Mouse (Mus musculus): ENCODE measurements around the gene Mycl. TPM values are rescaled to one million over a fixed set of nuclear protein-coding genes. Genes with fewer than 3 reads are reported as not detected.
"Not testable (repeated sequence)": the region's sequence is repeated elsewhere in the genome, so short reads cannot be mapped to it uniquely, and the experiment has no call there.

Gene Mycl
- total RNA-seq, 2 experiments from 2014 or later, result 33.9 to 37.8 TPM

- no peak for DNase-seq (ENCODE audit: extremely low spot score in 1 of 2, low spot score in 1 of 2)
Measured at GRCm38 (mm10) chr4:122979826-122980225, 15.6 kb upstream of the Mycl start.

DNA sequence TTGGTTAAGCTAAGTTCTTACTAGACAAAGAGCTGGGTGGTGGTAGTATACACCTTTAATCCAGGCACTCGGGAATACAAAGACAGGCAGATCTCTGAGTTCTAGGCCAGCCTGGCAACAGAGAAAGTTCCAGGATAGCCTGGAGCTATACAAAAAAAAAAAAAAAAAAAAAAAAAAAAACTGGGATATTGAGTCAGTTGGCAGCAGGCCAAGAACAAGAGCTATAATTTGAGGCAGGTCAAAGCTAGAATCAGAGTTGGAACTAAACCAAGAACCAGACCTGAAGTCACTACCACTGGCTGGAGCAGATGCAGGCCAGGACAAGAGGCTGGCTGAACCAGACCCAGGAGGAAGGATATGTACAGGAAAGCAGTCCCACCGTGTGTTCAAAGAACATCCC lies 14.8 kb upstream of the Mycl start:
- DNase-seq (ENCODE audit: extremely low spot score in 1 of 2, low spot score in 1 of 2), result no peak

DNA sequence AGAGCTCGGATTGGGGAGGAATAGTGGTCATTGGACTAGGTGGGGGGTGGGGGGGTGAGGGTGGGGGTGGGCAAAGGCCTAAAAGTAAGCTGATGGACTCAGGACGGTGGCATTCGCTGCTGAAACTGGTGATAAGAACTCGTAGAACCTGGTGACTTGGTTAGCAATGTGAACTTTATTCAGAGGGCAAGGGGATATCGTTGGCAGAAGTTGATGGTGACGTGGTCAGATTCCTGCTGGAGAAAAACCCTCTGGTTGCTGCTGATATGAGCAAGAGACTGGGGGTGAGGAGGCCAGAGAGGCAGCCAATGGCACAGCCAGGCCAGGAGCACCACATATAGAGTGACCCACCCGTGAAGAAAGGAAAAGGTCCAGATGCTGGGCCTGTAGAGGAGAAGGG lies 14.2 kb upstream of the Mycl start:
- no peak for DNase-seq (ENCODE audit: extremely low spot score in 1 of 2, low spot score in 1 of 2)

DNA sequence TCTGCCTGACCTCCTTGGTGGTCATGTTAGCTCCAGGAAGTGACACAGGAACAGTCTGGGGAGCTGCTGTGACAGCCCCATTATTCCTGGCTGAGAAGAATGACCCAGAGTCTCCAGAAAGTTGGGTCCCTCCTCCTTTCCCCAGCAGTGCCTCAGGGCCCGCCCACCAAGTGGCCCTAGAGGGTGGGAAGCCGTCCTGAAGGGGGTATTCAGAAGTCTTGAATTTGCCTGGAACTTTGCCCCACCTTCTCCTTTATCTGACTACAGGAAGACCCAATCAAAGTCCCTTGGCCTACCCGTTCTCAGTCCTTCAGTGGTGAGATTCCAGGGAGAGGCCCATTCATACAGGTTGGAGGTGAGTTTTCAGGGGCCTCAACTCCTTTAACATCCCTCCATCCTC lies 13.5 kb upstream of the Mycl start:
- no peak for DNase-seq (ENCODE audit: extremely low spot score in 1 of 2, low spot score in 1 of 2)

- no peak for DNase-seq (ENCODE audit: extremely low spot score in 1 of 2, low spot score in 1 of 2)
Measured at GRCm38 (mm10) chr4:122982537-122982936, 12.9 kb upstream of the Mycl start.

DNA sequence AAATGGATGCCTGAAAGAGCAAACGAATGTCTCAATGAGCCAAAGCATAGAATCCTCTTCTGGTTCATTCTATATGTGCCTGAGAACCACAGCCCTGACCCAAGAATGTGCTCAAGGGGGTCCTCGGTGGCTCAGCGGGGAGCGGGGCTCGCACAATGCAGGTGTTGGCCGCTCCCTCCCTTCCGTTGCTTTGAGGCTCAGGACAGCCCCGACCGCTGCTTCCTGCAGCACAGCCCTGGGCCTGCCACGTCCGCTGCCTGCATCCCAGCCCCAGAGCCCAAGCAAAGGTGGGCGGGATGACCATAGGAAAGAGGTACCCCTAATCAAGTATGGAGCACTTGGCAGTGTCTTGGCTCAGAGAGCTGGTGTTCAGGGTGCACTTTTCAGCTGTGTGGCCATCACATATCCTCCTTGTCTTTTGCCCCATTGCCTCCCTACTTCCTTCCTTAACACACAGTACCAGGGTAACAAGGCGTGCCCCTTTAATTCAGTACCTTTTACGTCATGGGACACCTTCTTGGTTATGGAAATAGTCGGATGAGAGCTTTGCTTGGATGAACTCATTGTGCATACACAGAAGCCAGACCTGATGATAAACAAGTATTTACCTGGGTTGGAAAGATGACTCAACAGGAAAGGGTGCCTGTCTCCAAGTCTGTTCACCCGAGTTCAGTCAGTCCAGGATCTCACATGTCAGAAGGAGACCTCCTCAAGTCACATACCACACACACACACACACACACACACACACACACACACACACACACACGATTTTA lies 11.8 kb upstream of the Mycl start:
- no peak for DNase-seq (ENCODE audit: extremely low spot score in 1 of 2, low spot score in 1 of 2)

DNA sequence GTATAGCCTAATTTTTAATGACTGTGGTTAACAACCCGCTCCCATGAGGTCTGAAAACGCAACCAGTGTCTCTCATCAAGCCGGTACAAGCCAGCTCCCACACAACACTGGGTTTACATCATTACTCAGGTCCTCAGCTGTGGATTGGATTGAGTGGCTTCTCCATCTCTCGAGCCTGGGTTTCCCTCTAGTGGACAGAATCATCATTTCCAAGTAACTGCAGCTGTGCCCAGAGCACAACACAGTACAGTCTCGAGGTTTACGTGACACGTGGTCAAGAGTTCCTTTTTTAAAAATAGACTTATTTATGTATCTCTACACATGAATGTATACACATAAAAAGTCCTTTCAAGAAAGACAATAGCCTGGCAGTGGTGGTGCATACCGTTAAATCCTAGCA lies 10.3 kb upstream of the Mycl start:
- DNase-seq (ENCODE audit: extremely low spot score in 1 of 2, low spot score in 1 of 2), result peak in 1 of 2 experiments; percentile 51

DNA sequence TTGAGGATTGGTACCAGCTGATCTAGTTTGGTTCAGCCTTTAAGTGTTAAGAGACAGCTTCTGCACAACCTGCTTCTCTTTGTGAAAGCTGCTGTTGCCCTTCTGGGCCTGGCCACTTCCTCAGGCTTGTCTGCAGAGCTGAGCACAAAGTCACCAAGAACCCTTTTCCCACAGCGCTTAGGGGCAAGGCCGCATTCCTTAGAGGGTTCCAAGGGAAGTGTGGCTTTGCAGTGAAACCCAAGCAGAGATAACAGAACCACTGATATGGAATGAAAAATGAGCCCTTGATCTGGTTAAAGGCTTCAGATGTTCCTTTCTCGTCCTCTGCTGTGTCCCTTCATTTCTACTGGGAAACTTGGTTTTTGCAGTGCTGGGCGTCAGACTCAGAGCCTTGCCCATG lies 8.0 kb upstream of the Mycl start:
- no peak for DNase-seq (ENCODE audit: extremely low spot score in 1 of 2, low spot score in 1 of 2)

DNA sequence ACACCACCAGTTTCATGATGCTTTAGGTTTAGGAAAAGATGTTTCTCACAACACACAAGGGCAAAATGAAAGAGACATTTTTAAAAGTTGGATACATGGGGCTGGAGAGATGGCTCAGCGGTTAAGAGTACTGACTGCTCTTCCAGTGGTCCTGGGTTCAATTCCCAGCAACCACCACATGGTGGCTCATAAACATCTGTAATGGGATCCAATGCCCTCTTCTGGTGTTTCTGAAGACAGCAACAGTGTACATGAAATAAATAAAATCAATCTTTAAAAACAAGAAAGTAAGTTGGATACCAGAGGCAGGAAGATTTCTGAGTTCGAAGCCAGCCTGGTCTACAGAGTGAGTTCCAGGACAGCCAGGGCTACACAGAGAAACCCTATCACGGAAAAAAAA lies 7.4 kb upstream of the Mycl start:
- not testable (repeated sequence) for DNase-seq (ENCODE audit: extremely low spot score in 1 of 2, low spot score in 1 of 2)

- no peak for DNase-seq (ENCODE audit: extremely low spot score in 1 of 2, low spot score in 1 of 2)
Measured at GRCm38 (mm10) chr4:122991177-122991576, 4.3 kb upstream of the Mycl start.

DNA sequence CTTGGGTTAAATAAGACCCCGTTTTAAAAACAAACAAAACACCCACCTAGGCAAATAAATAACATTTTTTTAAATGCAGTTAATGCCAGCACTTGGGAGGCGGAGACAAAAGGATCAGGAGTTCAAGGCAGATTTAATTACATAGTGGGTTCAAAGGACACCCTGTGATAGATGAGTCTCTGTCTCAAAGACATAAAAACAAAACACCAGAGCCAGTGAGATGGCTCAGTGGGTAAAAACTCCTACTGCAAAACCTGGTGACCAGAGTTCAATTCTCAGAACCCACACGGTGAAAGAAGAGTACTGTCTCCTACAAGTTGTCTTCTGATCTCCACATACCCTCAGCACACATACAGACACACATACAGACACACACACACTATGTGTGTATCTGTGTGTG lies 3.2 kb upstream of the Mycl start:
- DNase-seq (ENCODE audit: extremely low spot score in 1 of 2, low spot score in 1 of 2), result no peak

DNA sequence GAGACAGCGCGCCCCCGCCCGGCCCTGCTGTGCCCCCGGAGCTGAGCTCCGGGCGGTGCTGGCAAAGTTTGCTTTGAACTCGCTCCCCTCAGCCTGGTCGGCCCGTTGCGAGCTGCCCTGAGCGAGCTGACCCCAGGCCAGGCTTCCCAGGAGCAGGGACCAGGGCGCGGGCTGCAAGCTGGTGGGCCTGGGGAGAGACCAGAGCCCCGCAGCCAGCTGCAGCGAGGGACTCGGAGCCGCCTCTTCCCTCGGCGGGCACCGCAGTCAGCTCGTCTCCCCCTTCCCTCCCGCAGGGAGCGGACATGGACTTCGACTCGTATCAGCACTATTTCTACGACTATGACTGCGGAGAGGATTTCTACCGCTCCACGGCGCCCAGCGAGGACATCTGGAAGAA lies 767 bp downstream of the Mycl start:
- no peak for DNase-seq (ENCODE audit: extremely low spot score in 1 of 2, low spot score in 1 of 2)

DNA sequence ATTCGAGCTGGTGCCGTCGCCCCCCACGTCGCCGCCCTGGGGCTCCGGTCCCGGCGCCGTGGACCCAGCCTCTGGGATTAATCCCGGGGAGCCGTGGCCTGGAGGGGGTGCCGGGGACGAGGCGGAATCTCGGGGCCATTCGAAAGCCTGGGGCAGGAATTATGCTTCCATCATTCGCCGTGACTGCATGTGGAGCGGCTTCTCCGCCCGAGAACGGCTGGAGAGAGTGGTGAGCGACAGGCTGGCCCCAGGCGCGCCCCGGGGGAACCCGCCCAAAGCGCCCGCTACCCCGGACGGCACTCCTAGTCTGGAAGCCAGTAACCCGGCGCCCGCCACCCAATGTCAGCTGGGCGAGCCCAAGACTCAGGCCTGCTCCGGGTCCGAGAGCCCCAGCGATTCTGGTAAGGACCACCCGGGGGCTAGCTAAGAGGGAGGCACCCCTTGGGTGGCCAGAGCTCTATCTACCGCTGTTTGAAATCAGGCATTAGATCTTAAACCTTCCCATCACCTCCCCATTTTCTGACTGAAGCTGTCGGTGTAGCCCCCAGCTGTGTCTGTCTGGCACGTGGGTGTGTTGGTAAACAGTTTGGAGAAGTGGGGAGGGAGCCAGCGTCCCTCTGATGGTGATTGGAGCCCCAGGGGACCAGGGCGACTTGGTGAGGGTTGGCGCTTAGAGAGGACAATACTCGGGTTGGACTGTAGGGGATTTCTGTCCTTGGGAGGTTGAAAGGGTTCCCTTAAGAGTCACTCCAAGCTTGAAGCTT lies 1.3 kb downstream of the Mycl start:
- DNase-seq (ENCODE audit: extremely low spot score in 1 of 2, low spot score in 1 of 2), result peak; percentile 33 to 40

DNA sequence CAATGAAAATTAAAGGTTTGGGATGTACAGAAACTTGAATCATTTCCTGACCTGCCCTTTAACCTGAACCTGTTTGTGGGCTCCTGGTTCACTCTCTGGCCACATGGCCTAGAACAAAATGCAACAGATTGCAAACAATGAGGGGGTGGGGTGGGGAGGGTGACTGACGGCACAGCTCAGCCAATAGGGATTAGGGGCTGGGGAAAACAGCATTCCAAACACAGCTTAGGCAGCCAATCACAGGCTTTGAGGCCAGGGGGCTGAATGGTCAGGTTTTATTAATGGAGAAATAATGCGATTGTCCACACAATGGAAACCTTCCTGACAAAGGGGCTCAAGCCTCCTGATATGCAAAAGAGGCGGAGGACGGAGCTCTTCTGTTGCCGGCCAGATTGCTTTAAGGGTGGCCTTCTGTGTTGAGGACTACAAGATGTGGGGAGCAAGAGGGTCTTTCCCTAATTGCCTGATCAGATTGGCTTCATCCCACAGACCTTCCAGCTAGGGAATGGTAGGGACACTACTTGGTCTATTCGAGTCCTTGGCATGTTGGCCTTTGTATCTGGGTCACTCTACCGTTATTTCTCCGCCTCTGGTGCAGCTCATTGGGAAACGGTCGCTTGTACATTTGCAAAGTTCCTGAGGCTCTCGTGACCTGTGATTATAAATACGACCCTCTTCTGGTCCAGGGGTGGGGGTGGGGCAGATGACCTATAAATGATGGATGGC lies 3.2 kb downstream of the Mycl start:
- no peak for DNase-seq (ENCODE audit: extremely low spot score in 1 of 2, low spot score in 1 of 2)

DNA sequence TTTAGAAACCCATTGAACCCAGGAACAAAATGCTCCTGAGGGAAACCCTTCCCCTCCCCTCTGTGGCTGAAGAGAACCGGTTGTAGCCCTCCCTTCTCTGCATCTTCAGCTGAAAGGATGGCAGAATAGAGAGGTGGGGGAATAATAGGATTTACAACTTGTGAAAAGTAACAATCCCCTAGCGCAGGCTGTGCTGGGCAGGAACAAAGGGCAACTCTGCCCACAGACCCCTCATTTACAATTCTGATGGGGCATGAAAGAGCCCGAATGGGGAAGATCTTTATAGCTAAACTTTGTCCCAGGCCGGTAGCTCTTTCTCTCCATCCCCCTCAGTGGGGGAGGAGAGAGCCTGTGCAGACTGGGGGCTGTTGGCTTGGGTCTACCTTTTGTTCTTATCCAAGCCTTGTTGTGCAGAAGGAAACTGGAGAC lies 3.8 kb downstream of the Mycl start:
- no peak for DNase-seq (ENCODE audit: extremely low spot score in 1 of 2, low spot score in 1 of 2)

DNA sequence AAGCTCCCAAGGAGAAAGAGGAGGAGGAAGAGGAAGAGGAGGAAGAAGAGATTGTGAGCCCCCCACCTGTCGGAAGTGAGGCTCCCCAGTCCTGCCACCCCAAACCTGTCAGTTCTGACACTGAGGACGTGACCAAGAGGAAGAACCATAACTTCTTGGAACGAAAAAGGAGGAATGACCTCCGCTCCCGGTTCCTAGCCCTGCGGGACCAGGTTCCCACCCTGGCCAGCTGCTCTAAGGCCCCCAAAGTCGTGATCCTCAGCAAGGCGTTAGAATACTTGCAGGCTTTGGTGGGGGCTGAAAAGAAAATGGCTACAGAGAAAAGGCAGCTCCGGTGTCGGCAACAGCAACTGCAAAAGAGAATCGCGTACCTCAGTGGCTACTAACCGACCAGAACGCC lies 4.7 kb downstream of the Mycl start:
- DNase-seq (ENCODE audit: extremely low spot score in 1 of 2, low spot score in 1 of 2), result no peak

DNA sequence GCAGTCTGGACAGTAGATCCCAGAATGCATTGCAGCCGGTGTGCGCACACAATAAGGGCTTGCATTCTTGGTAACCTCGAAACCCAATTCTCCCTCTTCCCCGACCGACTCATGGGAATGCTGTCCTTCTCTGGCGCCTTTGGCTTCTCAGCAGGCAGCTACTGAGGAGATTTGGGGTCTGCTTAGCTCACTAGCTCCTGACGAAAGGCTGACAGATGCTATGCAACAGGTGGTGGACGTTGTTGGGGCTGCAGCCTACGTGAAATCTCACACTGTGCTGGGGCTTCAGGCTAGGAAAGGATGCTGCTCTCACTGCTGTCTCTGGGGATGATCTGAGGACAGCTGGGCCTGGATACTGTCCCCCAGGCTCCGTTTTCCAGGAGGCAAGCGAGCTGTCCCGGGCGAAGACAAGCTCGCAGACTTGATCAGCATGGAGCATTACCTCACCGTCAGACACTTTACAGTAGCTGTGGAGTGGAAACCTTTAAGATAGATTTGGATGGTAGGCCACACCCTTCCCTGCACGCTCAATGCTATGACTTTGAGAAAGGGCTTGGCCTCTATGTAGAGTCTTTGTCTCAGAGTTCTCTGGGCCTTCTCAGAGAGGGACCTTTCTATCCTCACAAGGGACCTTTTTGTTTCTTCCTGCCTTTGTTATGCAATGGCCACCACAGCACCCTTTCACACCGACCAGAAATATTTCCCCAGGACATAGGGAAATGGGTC lies 5.3 kb downstream of the Mycl start:
- no peak for DNase-seq (ENCODE audit: extremely low spot score in 1 of 2, low spot score in 1 of 2)

GRCm38 (mm10) chr4:123005054-123005966 lies 9.9 kb downstream of the Mycl start:
- DNase-seq (ENCODE audit: extremely low spot score in 1 of 2, low spot score in 1 of 2), result peak in 1 of 2 experiments; percentile 48

DNA sequence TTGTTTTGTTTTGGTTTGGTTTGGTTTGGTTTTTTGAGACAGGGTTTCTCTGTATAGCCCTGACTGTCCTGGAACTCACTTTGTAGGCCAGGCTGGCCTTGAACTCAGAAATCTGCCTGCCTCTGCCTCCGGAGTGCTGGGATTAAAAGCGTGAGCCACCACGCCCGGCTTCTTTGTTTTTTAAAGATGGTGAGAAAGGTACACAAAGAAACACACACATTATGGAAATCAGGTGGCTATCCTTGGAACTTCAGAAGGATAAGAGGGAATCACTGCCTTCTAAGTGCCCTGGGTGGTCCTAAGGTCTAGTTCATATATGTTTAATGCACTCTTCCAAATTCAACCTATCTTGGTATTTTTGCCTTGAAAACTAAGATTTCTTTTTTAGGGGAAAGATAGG lies 17.0 kb downstream of the Mycl start:
- not testable (repeated sequence) for DNase-seq (ENCODE audit: extremely low spot score in 1 of 2, low spot score in 1 of 2)

Data from layer of hippocampus, postnatal 25 days (tissue).